Mouse (Mus musculus): ENCODE measurements at regions not wholly inside any gene's neighbourhood (a gene's known extent, or its start where the extent isn't known, plus 50 kb on each side); places are given as distances from the start of the nearest gene placed in this dataset.

DNA sequence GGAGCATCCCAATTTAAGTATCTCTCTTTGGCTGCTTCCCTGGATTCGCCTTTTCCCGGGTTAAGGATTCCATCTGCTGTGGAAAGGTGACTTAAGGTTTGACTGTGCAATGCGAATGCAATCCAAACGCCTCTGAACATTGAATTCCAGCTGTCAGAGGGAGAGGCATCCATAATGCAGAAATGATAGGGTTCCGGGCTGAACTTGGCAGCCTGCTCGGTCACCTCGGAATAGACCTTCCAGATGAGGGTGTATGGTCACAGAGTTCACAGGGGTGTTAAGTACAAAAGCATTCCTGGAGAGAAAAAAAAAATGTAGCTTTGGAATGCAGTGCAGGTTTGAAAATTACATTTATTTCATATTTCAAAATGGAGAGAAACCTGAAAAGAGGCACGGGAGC, 238.6 kb downstream of the Hlx start:
- H3K4me3 ChIP-seq (ENCODE audit: control insufficient read depth in 1 of 2, insufficient read depth in 1 of 2, low read depth in 2 of 2, low read length in 2 of 2): no peak overlapping the region
- no peak overlapping the region for H3K9ac ChIP-seq (ENCODE audit: control insufficient read depth, low read depth, low read length, poor library complexity, severe bottlenecking)
- no peaks in the 10 kb centered on the region for H3K27me3 ChIP-seq (ENCODE audit: control insufficient read depth in 1 of 2, insufficient read depth in 2 of 2, low read length in 2 of 2)
- TF ChIP-seq E2F4 (IDR thresholded peaks at IDR 0.05; ENCODE audit: borderline replicate concordance, low read depth, low read length) (no peak), NELFE (IDR thresholded peaks at IDR 0.05; ENCODE audit: low read depth, low read length) (no peak), BHLHE40 (IDR thresholded peaks at IDR 0.05; ENCODE audit: borderline replicate concordance, low read depth, low read length) (no peak), SMC3 (IDR thresholded peaks at IDR 0.05; ENCODE audit: low read depth, low read length) (no peak), RCOR1 (IDR thresholded peaks at IDR 0.05; ENCODE audit: low read depth, low read length) (no peak), SIN3A (IDR thresholded peaks at IDR 0.05; ENCODE audit: low read length) (no peak), KAT2A (conservative IDR thresholded peaks at IDR 0.05; ENCODE audit: low read depth, low read length) (no peak), EP300 (IDR thresholded peaks at IDR 0.05; ENCODE audit: low read depth in 1 of 2, low read length in 2 of 2) (no peak), CTCF (IDR thresholded peaks at IDR 0.05 in 2 of 3, conservative IDR thresholded peaks at IDR 0.05 in 1 of 3; ENCODE audit: control insufficient read depth in 1 of 3, insufficient read depth in 1 of 3, low read depth in 2 of 3, low read length in 3 of 3, poor library complexity in 1 of 3, severe bottlenecking in 1 of 3) (no peak), CHD2 (IDR thresholded peaks at IDR 0.05; ENCODE audit: low read length) (no peak), HCFC1 (IDR thresholded peaks at IDR 0.05; ENCODE audit: low read depth, low read length) (no peak), ZC3H11A (IDR thresholded peaks at IDR 0.05; ENCODE audit: low read depth, low read length) (no peak), POLR2AphosphoS5 (IDR thresholded peaks at IDR 0.05; ENCODE audit: borderline replicate concordance, low read depth, low read length) (no peak)
- H3K27ac ChIP-seq (ENCODE audit: control insufficient read depth, low read depth, low read length): no peak overlapping the region
- H3K36me3 ChIP-seq (ENCODE audit: control insufficient read depth in 1 of 2, insufficient read depth in 2 of 2, low read length in 2 of 2): no peaks in the 10 kb centered on the region
- no peak for DNase-seq (ENCODE audit: low read depth, low spot score)
- H3K9me3 ChIP-seq (replicated peaks; ENCODE audit: insufficient read depth, low read length): no peaks in the 10 kb centered on the region
- H3K4me1 ChIP-seq (ENCODE audit: control insufficient read depth in 1 of 2, insufficient read depth in 2 of 2, low read length in 2 of 2): no peaks in the 10 kb centered on the region
- H3K79me2 ChIP-seq (ENCODE audit: control insufficient read depth, insufficient read depth, low read length, poor library complexity): no peaks in the 10 kb centered on the region

DNA sequence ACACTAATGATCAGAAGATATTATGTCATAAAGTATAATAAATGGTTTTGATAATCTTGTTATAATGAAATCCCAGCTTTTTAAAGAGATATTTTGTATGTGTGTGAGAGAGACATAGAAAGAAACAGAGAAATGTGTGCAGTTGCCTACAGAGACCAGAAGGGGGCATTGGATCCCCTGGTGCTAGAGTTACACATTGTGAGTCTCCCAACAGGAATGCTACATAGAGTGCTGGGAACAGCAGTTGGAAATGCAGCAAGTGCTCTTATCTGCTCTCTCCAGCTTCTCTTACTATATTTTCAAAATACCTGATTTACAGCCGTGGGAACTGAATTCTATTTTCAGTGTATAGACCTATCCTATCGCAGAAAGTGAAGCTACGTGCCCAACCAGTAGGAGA, 240.3 kb downstream of the Hlx start:
- H3K79me2 ChIP-seq (ENCODE audit: control insufficient read depth, insufficient read depth, low read length, poor library complexity): no peaks in the 10 kb centered on the region
- no peaks in the 10 kb centered on the region for H3K36me3 ChIP-seq (ENCODE audit: control insufficient read depth in 1 of 2, insufficient read depth in 2 of 2, low read length in 2 of 2)
- peak; percentile 64 for TF ChIP-seq SMC3 (IDR thresholded peaks at IDR 0.05; ENCODE audit: low read depth, low read length)
- peak; percentile 46 for TF ChIP-seq RAD21 (IDR thresholded peaks at IDR 0.05; ENCODE audit: low read depth, low read length)
- TF ChIP-seq ZC3H11A (IDR thresholded peaks at IDR 0.05; ENCODE audit: low read depth, low read length): peak; percentile 44
- no peak for TF ChIP-seq USF1 (IDR thresholded peaks at IDR 0.05; ENCODE audit: low read depth, low read length)
- peak; percentile 31 to 48 (median 40); a peak in 5 of 6 replicates for TF ChIP-seq CTCF (IDR thresholded peaks at IDR 0.05 in 2 of 3, conservative IDR thresholded peaks at IDR 0.05 in 1 of 3; ENCODE audit: control insufficient read depth in 1 of 3, insufficient read depth in 1 of 3, low read depth in 2 of 3, low read length in 3 of 3, poor library complexity in 1 of 3, severe bottlenecking in 1 of 3)
- no peak for TF ChIP-seq MAX (IDR thresholded peaks at IDR 0.05; ENCODE audit: low read length)
- no peaks in the 10 kb centered on the region for H3K9me3 ChIP-seq (replicated peaks; ENCODE audit: insufficient read depth, low read length)
- H3K27ac ChIP-seq (ENCODE audit: control insufficient read depth, low read depth, low read length): no peak overlapping the region
- no peaks in the 10 kb centered on the region for H3K4me1 ChIP-seq (ENCODE audit: control insufficient read depth in 1 of 2, insufficient read depth in 2 of 2, low read length in 2 of 2)
- no peak overlapping the region for H3K9ac ChIP-seq (ENCODE audit: control insufficient read depth, low read depth, low read length, poor library complexity, severe bottlenecking)
- DNase-seq (ENCODE audit: low read depth, low spot score): peak; percentile 13
- no peak overlapping the region for H3K4me3 ChIP-seq (ENCODE audit: control insufficient read depth in 1 of 2, insufficient read depth in 1 of 2, low read depth in 2 of 2, low read length in 2 of 2)
- H3K27me3 ChIP-seq (ENCODE audit: control insufficient read depth in 1 of 2, insufficient read depth in 2 of 2, low read length in 2 of 2): no peaks in the 10 kb centered on the region

All from MEL (cell line).